Mouse (Mus musculus) adipocyte (in vitro differentiated cells): ENCODE measurements at regions not wholly inside any gene's neighbourhood (a gene's known extent, or its start where the extent isn't known, plus 50 kb on each side); places are given as distances from the start of the nearest gene placed in this dataset.
"Not testable (repeated sequence)": the region's sequence is repeated elsewhere in the genome, so short reads cannot be mapped to it uniquely, and the experiment has no call there.

Experiments
- DNase-seq: peaks from one replicate; pipeline ENCODE4 v3.0.0-alpha.2; 2016; ENCODE audit warnings: low spot score

GRCm38 (mm10) chr14:19080001-19080400 is 185.9 kb upstream of the Ube2e2 start:
- DNase-seq: not testable (repeated sequence)

GRCm38 (mm10) chr14:19041984-19042760 is 148.1 kb upstream of the Ube2e2 start:
- DNase-seq: no peak

GRCm38 (mm10) chr14:19020102-19020501 is 126.0 kb upstream of the Ube2e2 start:
- no peak for DNase-seq

- DNase-seq: no peak
Observed at GRCm38 (mm10) chr14:19015406-19015805, 121.3 kb upstream of the Ube2e2 start.

GRCm38 (mm10) chr14:19013558-19013957 is 119.5 kb upstream of the Ube2e2 start:
- peak; percentile 4 for DNase-seq

GRCm38 (mm10) chr14:18983901-18984300 is 89.8 kb upstream of the Ube2e2 start:
- no peak for DNase-seq

GRCm38 (mm10) chr14:18963864-18964263 is 69.8 kb upstream of the Ube2e2 start:
- peak; percentile 19 for DNase-seq

- no peak for DNase-seq
Observed at GRCm38 (mm10) chr14:18963287-18963686, 69.2 kb upstream of the Ube2e2 start.
